Mouse (Mus musculus) lung, embryonic 16.5 days (tissue): ENCODE results near the gene Nckap1. TPM values are rescaled to one million over a fixed set of nuclear protein-coding genes. Genes with fewer than 3 reads are reported as not detected.

Experiments used
- ATAC-seq: fragments of 200-750 bp; cut with Nextera tagmentation; 2 replicates; pipeline ENCODE4 v1.8.0; 2017; ENCODE audit warnings: low read depth, mild to moderate bottlenecking, moderate library complexity
- H3K27ac ChIP-seq: fragments of 300-500 bp; sonication (generic); 2 replicates; pipeline ENCODE4 v1.5.1; 2014; ENCODE audit warnings: mild to moderate bottlenecking, control low read depth, low read length
- H3K27me3 ChIP-seq: fragments of 300-500 bp; sonication (generic); 2 replicates; pipeline ENCODE4 v1.6.1; 2014; ENCODE audit warnings: low read depth, low read length, mixed read lengths; ENCODE audit not compliant: control insufficient read depth, insufficient read depth
- H3K36me3 ChIP-seq: fragments of 300-500 bp; sonication (generic); 2 replicates; pipeline ENCODE4 v1.6.1; 2014; ENCODE audit warnings: low read length; ENCODE audit not compliant: control insufficient read depth, insufficient read depth
- H3K4me1 ChIP-seq: fragments of 300-500 bp; sonication (generic); replicated peaks from 2 replicates; pipeline ENCODE4 v1.6.1; 2014; ENCODE audit warnings: low read length, mixed read lengths; ENCODE audit not compliant: control insufficient read depth, insufficient read depth
- H3K4me2 ChIP-seq: fragments of 300-500 bp; sonication (generic); 2 replicates; pipeline ENCODE4 v1.6.1; 2014; ENCODE audit warnings: low read depth, low read length, control low read depth
- H3K4me3 ChIP-seq: fragments of 300-500 bp; sonication (generic); 2 replicates; pipeline ENCODE4 v1.5.1; 2014; ENCODE audit warnings: mild to moderate bottlenecking, low read length, control low read depth
- H3K9ac ChIP-seq: fragments of 300-500 bp; sonication (generic); 2 replicates; pipeline ENCODE4 v1.6.1; 2014; ENCODE audit warnings: low read length, control low read depth
- H3K9me3 ChIP-seq: fragments of 300-500 bp; sonication (generic); 2 replicates; pipeline ENCODE4 v1.6.1; 2016; ENCODE audit warnings: low read length; ENCODE audit not compliant: control insufficient read depth
- WGBS: fragments of 180-500 bp; shearing (Covaris S2); extraction: QIAGEN DNeasy Blood & Tissue Kit; methylation state at CpG from one replicate; pipeline ENCODE4 v1.1.7; 2014; 5-methylcytosine and 5-hydroxymethylcytosine counted together
- microRNA counts: library from miRNA; unstranded; fragments of <30 nt; microRNA quantifications from one replicate; lab custom pipeline; 2016
- microRNA-seq: library from miRNA; unstranded; fragments of <30 nt; microRNA quantifications from one replicate; pipeline ENCODE4, GENCODE M21; 2016
- polyA plus RNA-seq: library from polyadenylated mRNA; unstranded; fragments of >200 nt; fragmentation: Nextera tagmentation; extraction: Ambion mirVana; gene quantifications from 2 replicates; pipeline ENCODE4 v1.2.1, GENCODE M21; 2015

The Nckap1 gene
- polyA plus RNA-seq, 1 experiment from 2014 or later, result 48.6 TPM

DNA sequence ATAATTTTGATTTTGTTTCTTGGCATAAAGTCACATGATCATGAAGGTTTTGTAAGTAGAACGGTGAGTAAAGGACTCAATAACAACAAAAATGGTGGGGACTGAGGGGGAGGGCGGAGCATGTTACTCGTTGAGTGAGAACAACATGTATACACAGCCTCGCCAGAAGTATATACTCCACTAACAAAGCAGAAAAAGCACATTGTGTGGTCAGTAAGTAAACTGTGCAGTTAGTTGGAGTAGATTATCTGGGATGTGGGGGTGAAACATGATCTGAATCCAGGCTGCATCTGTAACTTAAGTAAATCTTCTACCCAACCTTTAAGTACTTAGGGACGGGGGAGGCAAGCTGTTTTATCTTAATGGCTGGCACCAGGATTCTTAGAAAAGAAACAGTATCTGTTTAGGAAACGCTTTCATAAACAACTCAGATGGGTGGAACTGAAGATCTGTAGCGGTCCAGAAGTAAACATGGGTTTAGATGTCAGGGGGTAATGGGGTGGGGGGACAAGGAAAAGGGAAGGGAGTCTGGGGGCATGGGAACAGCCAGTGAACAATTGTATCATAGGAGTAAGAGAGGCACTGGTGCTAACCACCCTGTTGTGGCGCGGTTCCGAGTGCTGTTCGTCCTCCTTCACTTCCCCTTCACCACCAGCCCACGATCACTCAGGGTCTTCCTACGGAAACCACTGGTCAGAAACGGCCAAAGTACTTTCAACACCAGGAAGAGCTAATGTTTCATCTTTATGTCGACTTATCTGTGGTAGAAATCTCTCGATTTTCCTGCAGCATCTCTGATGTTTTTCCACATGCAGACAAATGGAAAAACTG, 115.0 kb downstream of the Nckap1 start:
- no peak overlapping the region for H3K27ac ChIP-seq
- H3K4me3 ChIP-seq, result no peak overlapping the region
- H3K9me3 ChIP-seq, result no peaks in the 10 kb centered on the region
- WGBS, result 50% methylated on average over 16 of the region's 16 CpGs
- H3K36me3 ChIP-seq, result no peaks in the 10 kb centered on the region
- H3K27me3 ChIP-seq, result no peaks in the 10 kb centered on the region
- no peak for ATAC-seq
- no peak overlapping the region for H3K9ac ChIP-seq
- no peak overlapping the region for H3K4me2 ChIP-seq
- no peaks in the 10 kb centered on the region; the same call in 1 of the 2 replicates for H3K4me1 ChIP-seq

GRCm38 (mm10) chr2:80461827-80462226, 119.4 kb downstream of the Nckap1 start:
- Histone ChIP-seq H3K27me3 (no peaks in the 10 kb centered on the region), H3K9me3 (no peaks in the 10 kb centered on the region), H3K36me3 (no peaks in the 10 kb centered on the region), H3K4me1 (no peaks in the 10 kb centered on the region; the same call in 1 of the 2 replicates), H3K27ac (no peak overlapping the region), H3K9ac (no peak overlapping the region), H3K4me3 (no peak overlapping the region), H3K4me2 (no peak overlapping the region)
- 77% methylated on average over 8 of the region's 8 CpGs for WGBS
- no peak for ATAC-seq

MicroRNAs encoded within 50 kb of the gene (microRNA counts, 519-probe panel; counts per million panel counts)
- 1,274 counts per million, percentile 14 among the panel's probes with 10 or more counts for microRNA mmu-miR-684 (lab: Ali Mortazavi, UCI)

Small RNAs within 50 kb of the gene (microRNA-seq; reads per million reads assigned to microRNA genes)
- not detected for gene Mir684-1

Other genes with a start within 250 kb of the Nckap1 start
- 1.5 and 2.6 TPM in 2 replicates for gene Frzb, start 133.8 kb downstream of the Nckap1 start, polyA plus RNA-seq
- 15.6 and 17.3 TPM in 2 replicates for gene Dusp19, start 35.7 kb upstream of the Nckap1 start, polyA plus RNA-seq
- 47.3 and 53.1 TPM in 2 replicates for gene Nup35, start 35.9 kb upstream of the Nckap1 start, polyA plus RNA-seq